Mouse (Mus musculus) cerebellum, adult 2 months (tissue): ENCODE data around the gene Zfp354b. TPM values are rescaled to one million over a fixed set of nuclear protein-coding genes. Genes with fewer than 3 reads are reported as not detected.
A peak's percentile ranks its signal among the peaks of the same experiment; 100 is the strongest.

Experiments
- DNase-seq, 2 experiments: peaks; one replicate each; pipeline ENCODE4 v3.0.0; 2021
- H3K27ac ChIP-seq: fragments of 200-500 bp; 2 replicates; pipeline ENCODE4 v1.5.1; 2012; ENCODE audit warnings: low read length, control low read depth, inconsistent platforms; ENCODE audit not compliant: insufficient read depth
- H3K27me3 ChIP-seq: fragments of 200-500 bp; 2 replicates; pipeline ENCODE4 v1.6.1; 2012; ENCODE audit warnings: inconsistent platforms, mild to moderate bottlenecking, low read length, moderate library complexity; ENCODE audit not compliant: control insufficient read depth, insufficient read depth
- H3K4me1 ChIP-seq: fragments of 200-500 bp; 2 replicates; pipeline ENCODE4 v1.6.1; 2011; ENCODE audit warnings: low read length; ENCODE audit not compliant: control insufficient read depth, insufficient read depth
- H3K4me3 ChIP-seq: fragments of 200-500 bp; replicated peaks from 2 replicates; pipeline ENCODE3; 2011; ENCODE audit warnings: mild to moderate bottlenecking, low read depth, low read length, control low read depth; ENCODE audit not compliant: insufficient read depth
- CTCF ChIP-seq: fragments of 200-500 bp; IDR thresholded peaks from 2 replicates; pipeline ENCODE4 v1.5.1; 2011; ENCODE audit warnings: low read depth, mild to moderate bottlenecking, control low read depth, low read length, moderate library complexity, borderline replicate concordance; ENCODE audit not compliant: insufficient read depth
- POLR2A ChIP-seq: fragments of 200-500 bp; IDR thresholded peaks from 2 replicates; pipeline ENCODE4 v1.6.1; 2011; ENCODE audit warnings: low read length, control low read depth, borderline replicate concordance; ENCODE audit not compliant: insufficient read depth
- WGBS: fragments of 180-500 bp; shearing (Covaris S2); methylation state at CpG from one replicate; pipeline ENCODE4 v1.1.7; 2018; 5-methylcytosine and 5-hydroxymethylcytosine counted together
- polyA plus RNA-seq: library from polyadenylated mRNA; depleted of rRNA; stranded (reverse); fragments of >200 nt; gene quantifications from 2 replicates; pipeline ENCODE4 v1.2.3, GENCODE M21; 2012

Zfp354b gene
- polyA plus RNA-seq, 1 experiment = 3.6 TPM

- Histone ChIP-seq H3K27me3 (no peaks in the 10 kb centered on the region), H3K4me3 (no peak overlapping the region), H3K27ac (no peak overlapping the region), H3K4me1 (peaks cover 4% of the 10 kb centered on the region; the same call in 1 of the 2 replicates)
- 38% methylated on average over 14 of the region's 14 CpGs for WGBS
- DNase-seq = peak; percentile 23 to 33
- no peak for TF ChIP-seq POLR2A
- TF ChIP-seq CTCF = peak; percentile 80; the same call in 1 of the 2 replicates
Measured at GRCm38 (mm10) chr11:50939621-50940366, 8.4 kb upstream of the Zfp354b start.

GRCm38 (mm10) chr11:50938435-50938834 is 7.0 kb upstream of the Zfp354b start:
- TF ChIP-seq CTCF (no peak), POLR2A (no peak)
- Histone ChIP-seq H3K27me3 (no peaks in the 10 kb centered on the region), H3K4me1 (peaks cover 4% of the 10 kb centered on the region; the same call in 1 of the 2 replicates), H3K4me3 (no peak overlapping the region), H3K27ac (no peak overlapping the region)
- WGBS = 68% methylated on average over 8 of the region's 8 CpGs
- no peak for DNase-seq

GRCm38 (mm10) chr11:50932040-50932439 is 607 bp upstream of the Zfp354b start:
- Histone ChIP-seq H3K4me3 (no peak overlapping the region), H3K27ac (no peak overlapping the region), H3K27me3 (no peaks in the 10 kb centered on the region), H3K4me1 (no peaks in the 10 kb centered on the region)
- 73% methylated on average over 1 of the region's 1 CpGs for WGBS
- TF ChIP-seq CTCF (no peak), POLR2A (no peak)
- no peak for DNase-seq

- TF ChIP-seq CTCF (no peak), POLR2A (no peak)
- DNase-seq = no peak
Measured at GRCm38 (mm10) chr11:50931021-50931420, 412 bp downstream of the Zfp354b start.

GRCm38 (mm10) chr11:50930469-50931014 is 891 bp downstream of the Zfp354b start:
- no peaks in the 10 kb centered on the region for H3K4me1 ChIP-seq
- peak overlapping the region; percentile 93 for H3K4me3 ChIP-seq
- no peak for TF ChIP-seq POLR2A
- no peak for TF ChIP-seq CTCF
- no peaks in the 10 kb centered on the region for H3K27me3 ChIP-seq
- peak overlapping the region; percentile 84 for H3K27ac ChIP-seq
- WGBS = 27% methylated on average over 14 of the region's 14 CpGs
- DNase-seq = no peak

More at GRCm38 (mm10) chr11:50931021-50931420, 412 bp downstream of the Zfp354b start:
- no peaks in the 10 kb centered on the region for H3K27me3 ChIP-seq
- H3K4me3 ChIP-seq = peak overlapping the region; percentile 93
- H3K4me1 ChIP-seq = no peaks in the 10 kb centered on the region
- under 1% methylated on average over 16 of the region's 16 CpGs for WGBS
- peak overlapping the region; percentile 84 for H3K27ac ChIP-seq

- WGBS = under 1% methylated on average over 47 of the region's 47 CpGs
Measured at GRCm38 (mm10) chr11:50915671-50916320, 15.6 kb downstream of the Zfp354b start, which contains the start of gene Zfp2. Gene Zfp2 (minus strand): TSS chr11:50916165.

GRCm38 (mm10) chr11:50914461-50914860 is 17.0 kb downstream of the Zfp354b start:
- H3K27me3 ChIP-seq = no peaks in the 10 kb centered on the region
- WGBS = 95% methylated on average over 3 of the region's 3 CpGs
- no peak overlapping the region for H3K4me3 ChIP-seq

More at GRCm38 (mm10) chr11:50915671-50916320, 15.6 kb downstream of the Zfp354b start, which contains the start of gene Zfp2:
- Histone ChIP-seq H3K4me1 (no peaks in the 10 kb centered on the region), H3K27me3 (no peaks in the 10 kb centered on the region), H3K27ac (peak within 1 kb of the TSS; percentile 49; the same call in 1 of the 2 replicates), H3K4me3 (peak within 1 kb of the TSS; percentile 73)
- TF ChIP-seq CTCF (peak; percentile 66), POLR2A (peak; percentile 75)
- peak; percentile 91 to 93 for DNase-seq

More at GRCm38 (mm10) chr11:50914461-50914860, 17.0 kb downstream of the Zfp354b start:
- no peaks in the 10 kb centered on the region for H3K4me1 ChIP-seq
- TF ChIP-seq CTCF (no peak), POLR2A (no peak)
- DNase-seq = no peak
- no peak overlapping the region for H3K27ac ChIP-seq
